Comparison of ENCODE assay signal across 9 mouse cellular contexts in genomic region chr4:62781309-62781800, GRCm38 (mm10).
A peak's percentile ranks its signal among the peaks of the same experiment; 100 is the strongest.
DNase-seq lines count a peak whose midpoint lies in the region; ATAC-seq and TF ChIP-seq lines count a peak whose summit lies in the region.
"Had no signal": no experiment of that assay in that cellular context is flagged by ENCODE, and none has a peak within 500 bp of the region (broad histone marks: within the 10 kb centered on the region; RNA-seq: fewer than 3 reads in every experiment).

No protein-coding gene starts in this region.

- no peaks in the 10 kb centered on the region for H3K4me1 ChIP-seq in forebrain, embryonic 11.5 days (replicated peaks; ENCODE audit: control insufficient read depth, insufficient read depth, low read length)
- H3K4me1 ChIP-seq in forebrain, embryonic 10.5 days: peaks cover 13% of the 10 kb centered on the region
- no peaks in the 10 kb centered on the region for H3K4me1 ChIP-seq in hindbrain, embryonic 11.5 days (replicated peaks; ENCODE audit: control insufficient read depth, insufficient read depth, low read length)
- no peaks in the 10 kb centered on the region for H3K4me1 ChIP-seq in midbrain, embryonic 11.5 days (ENCODE audit: control insufficient read depth, insufficient read depth, low read length)
- peaks cover 11% of the 10 kb centered on the region for H3K4me1 ChIP-seq in thymus, adult 2 months (replicated peaks; ENCODE audit: control insufficient read depth, insufficient read depth, low read length)

- no peak overlapping the region for H3K27ac ChIP-seq in forebrain, embryonic 11.5 days (ENCODE audit: low read depth, low read length)
- H3K27ac ChIP-seq in forebrain, embryonic 10.5 days: no peak overlapping the region
- no peak overlapping the region for H3K27ac ChIP-seq in hindbrain, embryonic 11.5 days (ENCODE audit: low read depth, low read length)
- H3K27ac ChIP-seq in midbrain, embryonic 11.5 days (ENCODE audit: low read depth, low read length): no peak overlapping the region
- H3K27ac ChIP-seq in thymus, adult 2 months (ENCODE audit: control insufficient read depth, insufficient read depth, low read length): no peak overlapping the region

- no peaks in the 10 kb centered on the region for H3K36me3 ChIP-seq in forebrain, embryonic 11.5 days (ENCODE audit: control insufficient read depth, insufficient read depth, low read length)
- H3K36me3 ChIP-seq in forebrain, embryonic 10.5 days (replicated peaks): no peaks in the 10 kb centered on the region
- H3K36me3 ChIP-seq in hindbrain, embryonic 11.5 days (ENCODE audit: control insufficient read depth, insufficient read depth, low read length): no peaks in the 10 kb centered on the region
- no peaks in the 10 kb centered on the region for H3K36me3 ChIP-seq in midbrain, embryonic 11.5 days (ENCODE audit: control insufficient read depth, insufficient read depth, low read length)
- no peaks in the 10 kb centered on the region for H3K36me3 ChIP-seq in thymus, adult 2 months (ENCODE audit: control insufficient read depth, insufficient read depth, low read length)

- H3K9ac ChIP-seq in forebrain, embryonic 11.5 days (ENCODE audit: low read length): no peak overlapping the region
- H3K9ac ChIP-seq in hindbrain, embryonic 11.5 days (ENCODE audit: low read depth, low read length): no peak overlapping the region
- H3K9ac ChIP-seq in midbrain, embryonic 11.5 days (ENCODE audit: low read length): no peak overlapping the region

- 31% methylated on average over 8 of the region's 8 CpGs for WGBS in forebrain, embryonic 11.5 days
- WGBS in forebrain, embryonic 10.5 days: 30% methylated on average over 8 of the region's 8 CpGs
- 28% methylated on average over 8 of the region's 8 CpGs for WGBS in hindbrain, embryonic 11.5 days
- 18% methylated on average over 8 of the region's 8 CpGs for WGBS in midbrain, embryonic 11.5 days
- 14% methylated on average over 8 of the region's 8 CpGs for WGBS in thymus, adult 2 months

- DNase-seq in forebrain, embryonic 11.5 days (ENCODE audit: low spot score): no peak
- DNase-seq in forebrain, embryonic 10.5 days (ENCODE audit: extremely low spot score, low spot score): no peak
- DNase-seq in ZHBTc4 (ENCODE audit: low read depth, low spot score) (peak; percentile 17), adipocyte (ENCODE audit: low spot score) (no peak)
- no peak for DNase-seq in hindbrain, embryonic 11.5 days (ENCODE audit: low spot score)
- peak; percentile 84 for DNase-seq in midbrain, embryonic 11.5 days (ENCODE audit: low spot score, missing footprints)
- DNase-seq in urinary bladder, postnatal 25 days (ENCODE audit: low spot score): no peak
- DNase-seq in thymus, adult 2 months: no peak
- DNase-seq: adrenal gland, adult 2 months had no signal

- 0 out of 2 replicates have a peak, but pooled peaks have one; percentile 8 for ATAC-seq in forebrain, embryonic 11.5 days (replicated peaks; ENCODE audit: low FRiP score)
- ATAC-seq in hindbrain, embryonic 11.5 days (ENCODE audit: low FRiP score): 0 out of 2 replicates have a peak, but pooled peaks have one; percentile 13
- ATAC-seq in midbrain, embryonic 11.5 days (ENCODE audit: low FRiP score): no peak

- no peaks in the 10 kb centered on the region for H3K9me3 ChIP-seq in forebrain, embryonic 11.5 days (ENCODE audit: control insufficient read depth, low read length)
- H3K9me3 ChIP-seq in forebrain, embryonic 10.5 days: no peaks in the 10 kb centered on the region
- H3K9me3 ChIP-seq in hindbrain, embryonic 11.5 days (ENCODE audit: control insufficient read depth, low read length): no peaks in the 10 kb centered on the region
- H3K9me3 ChIP-seq in midbrain, embryonic 11.5 days (ENCODE audit: control insufficient read depth, low read length): no peaks in the 10 kb centered on the region

- TF ChIP-seq CTCF in thymus, adult 2 months (IDR thresholded peaks at IDR 0.05; ENCODE audit: borderline replicate concordance, control insufficient read depth, extremely low read depth, insufficient read depth, low read length, poor library complexity): no peak

- no peak overlapping the region for H3K4me3 ChIP-seq in forebrain, embryonic 11.5 days (ENCODE audit: low read depth, low read length)
- no peak overlapping the region; the same call in 1 of the 2 replicates for H3K4me3 ChIP-seq in forebrain, embryonic 10.5 days
- no peak overlapping the region; the same call in 1 of the 2 replicates for H3K4me3 ChIP-seq in hindbrain, embryonic 11.5 days (ENCODE audit: low read depth, low read length)
- H3K4me3 ChIP-seq in midbrain, embryonic 11.5 days (ENCODE audit: low read depth, low read length): no peak overlapping the region
- H3K4me3 ChIP-seq in thymus, adult 2 months (ENCODE audit: control insufficient read depth, insufficient read depth, low read length): no peak overlapping the region

- TF ChIP-seq POLR2A in thymus, adult 2 months (IDR thresholded peaks at IDR 0.05; ENCODE audit: control insufficient read depth, extremely low read depth, insufficient read depth, low read length, poor library complexity): no peak

- H3K27me3 ChIP-seq in forebrain, embryonic 11.5 days (ENCODE audit: control insufficient read depth, insufficient read depth, low read length): no peaks in the 10 kb centered on the region
- peaks cover 22% of the 10 kb centered on the region for H3K27me3 ChIP-seq in forebrain, embryonic 10.5 days (ENCODE audit: poor library complexity, severe bottlenecking)
- no peaks in the 10 kb centered on the region for H3K27me3 ChIP-seq in hindbrain, embryonic 11.5 days (ENCODE audit: control insufficient read depth, insufficient read depth, low read length)
- H3K27me3 ChIP-seq in midbrain, embryonic 11.5 days (ENCODE audit: control insufficient read depth, insufficient read depth, low read length): no peaks in the 10 kb centered on the region
- H3K27me3 ChIP-seq in thymus, adult 2 months (ENCODE audit: control insufficient read depth, insufficient read depth, low read length): no peaks in the 10 kb centered on the region

- H3K4me2 ChIP-seq in forebrain, embryonic 11.5 days (ENCODE audit: low read depth, low read length, severe bottlenecking): no peak overlapping the region
- H3K4me2 ChIP-seq in hindbrain, embryonic 11.5 days (replicated peaks; ENCODE audit: low read depth, low read length): no peak overlapping the region
- no peak overlapping the region for H3K4me2 ChIP-seq in midbrain, embryonic 11.5 days

Comparison
In these comparisons a context has a peak if more than half of its experiments do, and no peak if none do; other contexts are left out.
1. DNase-seq: peak in ZHBTc4 (single experiment) and midbrain, embryonic 11.5 days (single experiment); none in forebrain, embryonic 11.5 days (single experiment), forebrain, embryonic 10.5 days (single experiment), hindbrain, embryonic 11.5 days (single experiment), urinary bladder, postnatal 25 days (single experiment), adipocyte (single experiment) and thymus, adult 2 months (single experiment).